Mouse (Mus musculus): ENCODE results near the gene Mrpl16. TPM values are rescaled to one million over a fixed set of nuclear protein-coding genes. Genes with fewer than 3 reads are reported as not detected.
A peak's percentile ranks its signal among the peaks of the same experiment; 100 is the strongest.

The Mrpl16 gene
- polyA plus RNA-seq, 1 experiment: 6.6 TPM

- TF ChIP-seq POLR2A (IDR thresholded peaks at IDR 0.05; ENCODE audit: borderline replicate concordance, extremely low read depth, low read depth, low read length): no peak
- TF ChIP-seq CTCF (IDR thresholded peaks at IDR 0.05; ENCODE audit: insufficient read depth, low read length): no peak
- Histone ChIP-seq H3K4me1 (ENCODE audit: control insufficient read depth, insufficient read depth, low read length) (peaks cover 30% of the 10 kb centered on the region), H3K4me3 (replicated peaks; ENCODE audit: extremely low read depth, low read depth, low read length) (no peak overlapping the region)
- 50% methylated on average over 4 of the region's 4 CpGs for WGBS
- DNase-seq: no peak
These were observed 42.9 kb downstream of the Mrpl16 start for GRCm38 (mm10) chr19:11813136-11813535.

- H3K4me3 ChIP-seq (replicated peaks; ENCODE audit: extremely low read depth, low read depth, low read length): no peak overlapping the region
- WGBS: 38% methylated on average over 8 of the region's 8 CpGs
- no peak for DNase-seq
- peaks cover 30% of the 10 kb centered on the region for H3K4me1 ChIP-seq (ENCODE audit: control insufficient read depth, insufficient read depth, low read length)
- TF ChIP-seq POLR2A (IDR thresholded peaks at IDR 0.05; ENCODE audit: borderline replicate concordance, extremely low read depth, low read depth, low read length): no peak
- TF ChIP-seq CTCF (IDR thresholded peaks at IDR 0.05; ENCODE audit: insufficient read depth, low read length): no peak
These were observed 43.5 kb downstream of the Mrpl16 start for GRCm38 (mm10) chr19:11813649-11814048.

GRCm38 (mm10) chr19:11814742-11815333, 44.6 kb downstream of the Mrpl16 start:
- DNase-seq: no peak
- H3K4me1 ChIP-seq (ENCODE audit: control insufficient read depth, insufficient read depth, low read length): peaks cover 29% of the 10 kb centered on the region
- WGBS: 66% methylated on average over 6 of the region's 6 CpGs
- no peak for TF ChIP-seq POLR2A (IDR thresholded peaks at IDR 0.05; ENCODE audit: borderline replicate concordance, extremely low read depth, low read depth, low read length)
- TF ChIP-seq CTCF (IDR thresholded peaks at IDR 0.05; ENCODE audit: insufficient read depth, low read length): no peak
- no peak overlapping the region for H3K4me3 ChIP-seq (replicated peaks; ENCODE audit: extremely low read depth, low read depth, low read length)

GRCm38 (mm10) chr19:11816706-11817105, 46.5 kb downstream of the Mrpl16 start:
- 34% methylated on average over 6 of the region's 6 CpGs for WGBS
- Histone ChIP-seq H3K4me3 (replicated peaks; ENCODE audit: extremely low read depth, low read depth, low read length) (no peak overlapping the region), H3K4me1 (ENCODE audit: control insufficient read depth, insufficient read depth, low read length) (peaks cover 18% of the 10 kb centered on the region)
- no peak for TF ChIP-seq CTCF (IDR thresholded peaks at IDR 0.05; ENCODE audit: insufficient read depth, low read length)
- no peak for TF ChIP-seq POLR2A (IDR thresholded peaks at IDR 0.05; ENCODE audit: borderline replicate concordance, extremely low read depth, low read depth, low read length)
- DNase-seq: no peak

GRCm38 (mm10) chr19:11817586-11817985, 47.4 kb downstream of the Mrpl16 start:
- TF ChIP-seq POLR2A (IDR thresholded peaks at IDR 0.05; ENCODE audit: borderline replicate concordance, extremely low read depth, low read depth, low read length) (no peak), CTCF (IDR thresholded peaks at IDR 0.05; ENCODE audit: insufficient read depth, low read length) (no peak)
- 28% methylated on average over 5 of the region's 5 CpGs for WGBS
- H3K4me1 ChIP-seq (ENCODE audit: control insufficient read depth, insufficient read depth, low read length): peaks cover 15% of the 10 kb centered on the region
- DNase-seq: no peak
- peak overlapping the region; percentile 95 for H3K4me3 ChIP-seq (replicated peaks; ENCODE audit: extremely low read depth, low read depth, low read length)

- DNase-seq: peak; percentile 73
- Histone ChIP-seq H3K4me1 (ENCODE audit: control insufficient read depth, insufficient read depth, low read length) (peaks cover 9% of the 10 kb centered on the region), H3K4me3 (replicated peaks; ENCODE audit: extremely low read depth, low read depth, low read length) (peak overlapping the region; percentile 95)
- WGBS: under 1% methylated on average over 83 of the region's 83 CpGs
- TF ChIP-seq POLR2A (IDR thresholded peaks at IDR 0.05; ENCODE audit: borderline replicate concordance, extremely low read depth, low read depth, low read length): 0 out of 2 replicates have a peak, but pooled peaks have one; percentile 16
- TF ChIP-seq CTCF (IDR thresholded peaks at IDR 0.05; ENCODE audit: insufficient read depth, low read length): no peak
These were observed 48.3 kb downstream of the Mrpl16 start for GRCm38 (mm10) chr19:11818199-11819142.

GRCm38 (mm10) chr19:11819143-11819700, 49.0 kb downstream of the Mrpl16 start, which contains the start of gene Stx3:
TSS of gene Stx3 (minus strand) at chr19:11819403.
- DNase-seq: no peak
- Histone ChIP-seq H3K4me1 (ENCODE audit: control insufficient read depth, insufficient read depth, low read length) (peaks cover 5% of the 10 kb centered on the region), H3K4me3 (replicated peaks; ENCODE audit: extremely low read depth, low read depth, low read length) (peak within 1 kb of the TSS; percentile 95)
- TF ChIP-seq CTCF (IDR thresholded peaks at IDR 0.05; ENCODE audit: insufficient read depth, low read length) (no peak), POLR2A (IDR thresholded peaks at IDR 0.05; ENCODE audit: borderline replicate concordance, extremely low read depth, low read depth, low read length) (no peak)
- under 1% methylated on average over 20 of the region's 20 CpGs for WGBS

GRCm38 (mm10) chr19:11819800-11820199, 49.6 kb downstream of the Mrpl16 start:
- WGBS: under 1% methylated on average over 15 of the region's 15 CpGs
- TF ChIP-seq CTCF (IDR thresholded peaks at IDR 0.05; ENCODE audit: insufficient read depth, low read length) (peak; percentile 70), POLR2A (IDR thresholded peaks at IDR 0.05; ENCODE audit: borderline replicate concordance, extremely low read depth, low read depth, low read length) (no peak)
- H3K4me3 ChIP-seq (replicated peaks; ENCODE audit: extremely low read depth, low read depth, low read length): peak overlapping the region; percentile 54
- peak; percentile 82 for DNase-seq
- peaks cover 5% of the 10 kb centered on the region; the same call in 1 of the 2 replicates for H3K4me1 ChIP-seq (ENCODE audit: control insufficient read depth, insufficient read depth, low read length)

- H3K4me3 ChIP-seq (replicated peaks; ENCODE audit: extremely low read depth, low read depth, low read length): no peak overlapping the region
- TF ChIP-seq CTCF (IDR thresholded peaks at IDR 0.05; ENCODE audit: insufficient read depth, low read length) (peak; percentile 13; the same call in 1 of the 2 replicates), POLR2A (IDR thresholded peaks at IDR 0.05; ENCODE audit: borderline replicate concordance, extremely low read depth, low read depth, low read length) (no peak)
These were observed 50.0 kb downstream of the Mrpl16 start for GRCm38 (mm10) chr19:11820211-11820610.

More at GRCm38 (mm10) chr19:11820211-11820610, 50.0 kb downstream of the Mrpl16 start:
- DNase-seq: no peak
- WGBS: 26% methylated on average over 6 of the region's 6 CpGs
- H3K4me1 ChIP-seq (ENCODE audit: control insufficient read depth, insufficient read depth, low read length): peaks cover 2% of the 10 kb centered on the region; the same call in 1 of the 2 replicates

Measured in lung, adult 2 months (tissue).